Mouse (Mus musculus) E14TG2a.4 (cell line): Measurements from ENCODE around the gene Adgb.

Source experiments
- CTCF ChIP-seq: conservative IDR thresholded peaks from 2 replicates; pipeline ENCODE4 v1.5.1; 2014; ENCODE audit warnings: low read length
- NANOG ChIP-seq: IDR thresholded peaks from 2 replicates; pipeline ENCODE4 v1.6.1; 2014; ENCODE audit warnings: borderline replicate concordance, low read length, mixed read lengths

GRCm38 (mm10) chr10:10443558-10443957, 28.6 kb downstream of the Adgb start:
- no peak for TF ChIP-seq CTCF
- no peak for TF ChIP-seq NANOG
